Mouse (Mus musculus) forebrain, embryonic 16.5 days (tissue): ENCODE data around the gene Elfn1. TPM values are rescaled to one million over a fixed set of nuclear protein-coding genes. Genes with fewer than 3 reads are reported as not detected.
"Not testable (repeated sequence)": the region's sequence is repeated elsewhere in the genome, so short reads cannot be mapped to it uniquely, and the experiment has no call there.

Experiments
- ATAC-seq: fragments of 200-750 bp; cut with Nextera tagmentation; 2 replicates; pipeline ENCODE4 v1.8.0; 2017; ENCODE audit warnings: mild to moderate bottlenecking, moderate library complexity
- H3K27ac ChIP-seq: fragments of 300-500 bp; sonication (generic); 2 replicates; pipeline ENCODE4 v1.5.1; 2014; ENCODE audit warnings: low read length, control low read depth
- H3K27me3 ChIP-seq: fragments of 300-500 bp; sonication (generic); replicated peaks from 2 replicates; pipeline ENCODE4 v1.6.1; 2014; ENCODE audit warnings: low read length; ENCODE audit not compliant: control insufficient read depth, insufficient read depth
- H3K36me3 ChIP-seq: fragments of 300-500 bp; sonication (generic); 2 replicates; pipeline ENCODE4 v1.6.1; 2014; ENCODE audit not compliant: control insufficient read depth, insufficient read depth
- H3K4me1 ChIP-seq: fragments of 300-500 bp; sonication (generic); replicated peaks from 2 replicates; pipeline ENCODE4 v1.6.1; 2014; ENCODE audit warnings: low read length; ENCODE audit not compliant: control insufficient read depth, insufficient read depth
- H3K4me2 ChIP-seq: fragments of 300-500 bp; sonication (generic); 2 replicates; pipeline ENCODE4 v1.6.1; 2014; ENCODE audit warnings: mild to moderate bottlenecking, low read length, control low read depth
- H3K4me3 ChIP-seq: fragments of 300-500 bp; sonication (generic); replicated peaks from 2 replicates; pipeline ENCODE4 v1.5.1; 2014; ENCODE audit warnings: mild to moderate bottlenecking, low read length, control low read depth
- H3K9ac ChIP-seq: fragments of 300-500 bp; sonication (generic); replicated peaks from 2 replicates; pipeline ENCODE4 v1.6.1; 2014; ENCODE audit warnings: low read depth, low read length, control low read depth
- H3K9me3 ChIP-seq: fragments of 300-500 bp; sonication (generic); 2 replicates; pipeline ENCODE4 v1.6.1; 2016; ENCODE audit warnings: low read length; ENCODE audit not compliant: control insufficient read depth
- WGBS: fragments of 180-500 bp; shearing (Covaris S2); extraction: QIAGEN DNeasy Blood & Tissue Kit; methylation state at CpG from one replicate; pipeline ENCODE4 v1.1.7; 2014; 5-methylcytosine and 5-hydroxymethylcytosine counted together
- polyA plus RNA-seq: library from polyadenylated mRNA; unstranded; fragments of >200 nt; fragmentation: Nextera tagmentation; extraction: Ambion mirVana; gene quantifications from 2 replicates; pipeline ENCODE4 v1.2.1, GENCODE M21; 2015

Elfn1 gene
- polyA plus RNA-seq, 1 experiment from 2014 or later = 3.2 TPM

DNA sequence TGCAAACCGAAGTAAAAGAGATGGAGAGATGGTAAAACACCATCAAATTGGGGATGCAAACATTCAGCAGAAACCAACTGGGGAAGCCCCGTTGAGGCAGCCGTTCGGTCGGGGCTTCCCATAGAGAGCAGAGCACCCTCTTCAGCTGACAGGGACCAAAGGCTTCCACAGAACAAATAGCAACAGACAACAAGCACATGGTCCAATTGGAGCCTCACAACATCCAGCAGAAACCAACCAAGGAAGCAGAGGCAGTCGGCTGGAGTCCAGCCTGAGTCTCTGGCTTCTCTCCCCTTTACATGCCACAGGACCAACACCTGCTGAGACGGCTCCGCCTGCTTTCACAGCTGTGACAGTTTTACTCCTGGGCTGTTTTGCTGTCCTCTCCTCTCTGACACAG is 69.7 kb downstream of the Elfn1 start:
- no peak for ATAC-seq
- Histone ChIP-seq H3K27ac (no peak overlapping the region), H3K4me3 (no peak overlapping the region), H3K36me3 (no peaks in the 10 kb centered on the region), H3K9ac (no peak overlapping the region), H3K27me3 (no peaks in the 10 kb centered on the region), H3K4me1 (peaks cover 7% of the 10 kb centered on the region), H3K4me2 (no peak overlapping the region), H3K9me3 (no peaks in the 10 kb centered on the region)
- 48% methylated on average over 8 of the region's 8 CpGs for WGBS

DNA sequence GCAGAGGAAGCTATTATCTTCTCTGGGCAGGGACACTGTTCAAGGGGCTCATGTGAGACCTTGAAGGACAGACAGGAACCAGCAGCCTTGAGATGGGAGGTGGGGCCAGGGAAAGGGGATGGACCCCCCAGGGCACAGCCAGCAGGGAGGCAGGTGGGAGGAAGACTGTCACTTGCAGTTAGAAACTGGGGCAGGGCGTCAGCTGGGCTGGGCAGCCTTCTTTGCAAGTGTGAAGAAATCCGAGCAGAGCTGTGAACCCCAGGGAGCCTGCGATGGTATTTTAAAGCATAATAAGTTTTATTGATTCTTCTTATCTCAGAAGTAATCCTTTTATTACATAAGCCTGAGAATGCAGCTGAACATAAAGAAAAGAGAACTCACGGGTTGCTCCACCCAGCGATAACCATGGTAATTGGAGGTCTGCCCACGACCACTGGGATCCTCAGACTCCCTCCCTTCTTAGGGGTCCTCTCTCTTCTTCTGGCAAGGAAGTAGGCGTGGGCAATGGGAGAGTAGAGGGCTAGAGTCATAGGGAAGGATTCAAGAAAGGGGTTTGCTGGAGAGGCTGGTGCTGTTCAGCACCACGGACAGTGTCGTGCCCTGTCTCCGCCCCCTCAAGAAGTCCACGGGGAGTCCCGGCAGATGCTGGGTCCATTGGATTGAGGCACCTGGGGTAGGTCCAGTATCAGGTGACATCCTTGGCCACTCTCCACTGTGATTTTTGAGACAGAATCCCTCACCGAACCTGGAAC is 71.0 kb downstream of the Elfn1 start:
- peaks cover 7% of the 10 kb centered on the region for H3K4me1 ChIP-seq
- ATAC-seq = no peak
- no peaks in the 10 kb centered on the region for H3K36me3 ChIP-seq
- H3K9ac ChIP-seq = no peak overlapping the region
- WGBS = 9% methylated on average over 13 of the region's 13 CpGs
- H3K27me3 ChIP-seq = no peaks in the 10 kb centered on the region
- no peak overlapping the region for H3K4me3 ChIP-seq
- H3K27ac ChIP-seq = no peak overlapping the region
- no peaks in the 10 kb centered on the region for H3K9me3 ChIP-seq
- H3K4me2 ChIP-seq = no peak overlapping the region

DNA sequence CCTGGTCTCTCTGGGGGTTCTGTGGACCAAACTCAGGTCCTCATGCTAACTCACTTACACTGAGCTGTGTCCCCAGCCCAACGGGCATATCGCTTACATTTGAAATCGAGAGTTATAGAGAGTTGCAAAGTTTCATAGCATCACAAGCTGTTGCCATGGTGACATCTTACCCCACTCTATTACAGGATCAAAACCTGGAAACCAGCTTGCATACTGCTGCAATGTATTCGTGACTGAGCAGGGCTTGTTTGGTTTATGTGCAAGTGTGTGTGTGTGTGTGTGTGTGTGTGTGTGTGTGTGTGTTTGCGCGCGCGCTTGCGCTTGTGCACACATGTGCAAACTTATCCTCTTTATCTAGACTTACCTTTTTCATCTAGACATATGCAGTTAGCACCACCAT is 71.6 kb downstream of the Elfn1 start:
- H3K27me3 ChIP-seq = no peaks in the 10 kb centered on the region
- no peak overlapping the region for H3K4me2 ChIP-seq
- H3K36me3 ChIP-seq = no peaks in the 10 kb centered on the region
- H3K9ac ChIP-seq = no peak overlapping the region
- no peak overlapping the region for H3K4me3 ChIP-seq
- H3K9me3 ChIP-seq = no peaks in the 10 kb centered on the region
- H3K27ac ChIP-seq = no peak overlapping the region
- WGBS = 75% methylated on average over 9 of the region's 9 CpGs
- ATAC-seq = peak; percentile 40; the same call in 1 of the 2 replicates
- peaks cover 7% of the 10 kb centered on the region for H3K4me1 ChIP-seq

DNA sequence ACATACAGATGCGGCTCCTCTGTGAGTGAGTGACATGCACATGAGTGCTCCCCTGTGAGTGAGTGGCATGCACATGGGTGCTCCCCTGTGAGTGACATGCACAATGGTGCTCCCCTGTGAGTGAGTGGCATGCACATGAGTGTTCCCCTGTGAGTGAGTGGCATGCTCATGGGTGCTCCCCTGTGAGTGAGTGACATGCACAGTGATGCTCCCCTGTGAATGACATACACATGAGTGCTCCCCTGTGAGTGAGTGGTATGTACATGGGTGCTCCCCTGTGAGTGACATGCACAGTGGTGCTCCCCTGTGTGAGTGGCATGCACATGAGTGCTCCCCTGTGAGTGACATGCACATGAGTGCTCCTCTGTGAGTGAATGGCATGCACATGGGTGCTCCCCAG is 74.2 kb downstream of the Elfn1 start:
- Histone ChIP-seq H3K9me3 (no peaks in the 10 kb centered on the region), H3K4me1 (peaks cover 7% of the 10 kb centered on the region), H3K4me2 (no peak overlapping the region), H3K4me3 (no peak overlapping the region), H3K27me3 (no peaks in the 10 kb centered on the region), H3K36me3 (no peaks in the 10 kb centered on the region), H3K27ac (no peak overlapping the region), H3K9ac (no peak overlapping the region)
- WGBS = 100% methylated on average over 1 of the region's 1 CpGs
- no peak for ATAC-seq

DNA sequence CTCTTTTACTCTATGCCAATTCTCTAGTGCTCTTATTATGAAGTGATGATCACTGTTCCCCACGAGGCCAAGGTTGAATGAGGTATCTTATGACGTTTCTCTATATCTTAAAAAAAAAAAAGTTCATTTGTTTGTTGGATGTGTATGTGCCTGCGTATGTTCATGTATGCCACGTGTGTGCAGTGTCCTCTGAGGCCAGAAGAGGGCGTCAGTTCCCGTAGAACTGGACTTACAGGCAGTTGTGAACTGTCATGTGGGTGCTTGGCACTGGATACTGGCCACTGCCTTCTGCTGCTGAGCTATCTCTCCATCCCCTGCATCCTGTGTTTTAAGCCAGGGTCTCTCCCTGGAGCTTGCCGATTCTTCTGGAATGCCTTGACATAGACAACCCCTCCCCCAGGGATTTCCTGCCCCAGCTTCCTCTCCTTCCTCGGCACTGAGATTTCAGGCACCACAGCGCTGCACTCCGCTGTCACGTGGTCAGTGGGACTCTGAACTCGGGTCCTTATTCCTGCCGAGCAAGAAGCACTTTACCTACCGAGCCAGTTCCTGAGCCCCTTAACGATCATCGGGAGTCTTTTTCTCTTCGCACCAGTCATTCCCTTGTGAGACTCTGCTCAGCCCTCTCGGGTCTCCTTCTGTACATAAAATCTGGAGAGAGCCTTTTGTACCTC is 77.5 kb downstream of the Elfn1 start:
- Histone ChIP-seq H3K4me1 (no peaks in the 10 kb centered on the region), H3K9me3 (peaks cover 6% of the 10 kb centered on the region), H3K27ac (no peak overlapping the region), H3K36me3 (no peaks in the 10 kb centered on the region), H3K27me3 (no peaks in the 10 kb centered on the region), H3K4me2 (no peak overlapping the region), H3K9ac (no peak overlapping the region), H3K4me3 (no peak overlapping the region)
- ATAC-seq = no peak
- WGBS = 44% methylated on average over 18 of the region's 18 CpGs

DNA sequence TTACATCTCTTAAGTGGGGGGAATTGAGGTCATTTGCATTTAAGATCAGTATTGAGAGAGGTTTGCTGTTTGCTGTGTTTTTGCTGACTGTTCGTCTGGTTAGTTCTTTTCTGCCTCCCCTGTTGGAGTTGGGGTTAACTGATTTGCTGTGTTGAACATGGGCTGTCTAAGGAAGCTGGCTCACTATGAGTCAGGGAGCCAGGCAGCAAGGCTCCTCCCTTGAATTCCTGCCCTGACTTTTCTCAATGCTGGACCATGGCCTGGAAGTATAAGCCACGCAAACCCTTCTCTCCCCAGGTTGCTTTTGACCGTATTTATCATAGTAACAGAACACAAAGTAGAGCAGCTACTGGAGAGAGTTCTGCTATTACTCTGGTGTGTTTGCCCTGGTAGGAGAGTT is 83.8 kb downstream of the Elfn1 start:
- no peak for ATAC-seq
- H3K4me3 ChIP-seq = no peak overlapping the region
- H3K9me3 ChIP-seq = peaks cover 16% of the 10 kb centered on the region
- no peak overlapping the region for H3K27ac ChIP-seq
- no peak overlapping the region for H3K9ac ChIP-seq
- no peaks in the 10 kb centered on the region for H3K4me1 ChIP-seq
- WGBS = 90% methylated on average over 3 of the region's 3 CpGs
- no peaks in the 10 kb centered on the region for H3K36me3 ChIP-seq
- no peak overlapping the region for H3K4me2 ChIP-seq
- H3K27me3 ChIP-seq = no peaks in the 10 kb centered on the region

DNA sequence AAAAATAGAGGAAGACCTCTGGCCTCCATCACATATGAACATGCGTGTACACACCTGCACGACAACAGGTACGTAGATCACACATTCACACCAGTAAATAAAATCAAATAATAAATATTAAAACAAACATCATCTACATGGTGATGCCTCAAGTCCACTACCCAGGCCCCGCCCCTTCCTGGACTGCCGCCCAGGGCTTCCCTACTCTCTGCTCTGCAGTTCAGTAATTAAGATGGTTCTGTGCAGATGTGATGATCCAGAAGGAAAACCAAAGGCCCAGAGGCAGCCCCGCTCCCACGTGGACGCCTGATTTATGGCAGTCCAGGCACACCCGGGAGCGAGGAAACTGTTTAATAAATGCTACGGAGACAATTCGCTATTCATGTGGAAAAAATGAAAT is 90.6 kb downstream of the Elfn1 start:
- ATAC-seq, H3K36me3 ChIP-seq, H3K9ac ChIP-seq, H3K4me1 ChIP-seq, H3K4me3 ChIP-seq, H3K27me3 ChIP-seq, H3K4me2 ChIP-seq, H3K27ac ChIP-seq, H3K9me3 ChIP-seq: not testable (repeated sequence)
- WGBS = 72% methylated on average over 12 of the region's 12 CpGs

DNA sequence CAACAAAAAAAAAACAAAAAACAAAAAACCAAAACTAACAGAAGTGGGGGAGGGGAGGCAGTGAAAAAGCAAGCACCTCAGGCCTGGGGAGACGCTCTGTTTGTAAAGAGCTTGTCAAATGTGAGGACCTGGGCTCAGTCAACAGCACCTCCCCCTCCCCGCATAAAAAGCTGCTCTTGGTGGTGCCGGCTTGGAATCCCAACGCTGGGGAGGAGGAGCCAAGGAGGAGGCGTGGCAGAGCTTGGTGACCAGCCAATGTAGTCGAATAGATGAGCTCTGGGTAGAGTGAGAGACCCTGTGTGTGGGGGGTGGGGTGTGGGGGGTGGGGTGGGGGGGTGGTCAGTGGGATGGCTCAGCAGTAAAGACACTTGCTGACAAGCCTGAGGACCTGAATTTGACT is 91.2 kb downstream of the Elfn1 start:
- H3K27ac ChIP-seq = no peak overlapping the region
- H3K9me3 ChIP-seq = no peaks in the 10 kb centered on the region
- no peak overlapping the region for H3K4me2 ChIP-seq
- no peak for ATAC-seq
- no peak overlapping the region for H3K4me3 ChIP-seq
- peaks cover 4% of the 10 kb centered on the region for H3K4me1 ChIP-seq
- H3K27me3 ChIP-seq = no peaks in the 10 kb centered on the region
- no peaks in the 10 kb centered on the region for H3K36me3 ChIP-seq
- 25% methylated on average over 6 of the region's 6 CpGs for WGBS
- no peak overlapping the region for H3K9ac ChIP-seq

DNA sequence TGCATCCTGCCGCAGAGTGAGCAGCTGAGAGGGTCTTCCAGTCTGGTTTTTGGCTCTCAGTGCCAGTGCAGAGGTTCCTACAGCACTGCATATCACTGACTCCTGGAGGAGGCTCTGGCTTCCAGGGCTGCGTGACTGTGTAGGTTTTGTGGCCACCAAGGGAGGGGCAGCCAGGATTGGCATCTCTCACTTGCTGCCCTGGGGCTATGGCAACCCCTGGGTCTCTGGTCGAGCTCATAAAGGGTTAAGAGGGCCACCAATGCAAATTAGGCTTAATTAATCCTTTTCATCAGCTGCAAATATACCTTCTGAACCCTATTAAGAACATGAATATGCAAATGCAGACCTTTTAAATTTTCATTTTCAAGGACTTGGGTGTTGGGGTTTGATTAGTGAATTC is 94.8 kb downstream of the Elfn1 start:
- H3K27ac ChIP-seq = no peak overlapping the region
- ATAC-seq = 0 out of 2 replicates have a peak, but pooled peaks have one; percentile 31
- no peak overlapping the region for H3K9ac ChIP-seq
- H3K4me1 ChIP-seq = peaks cover 10% of the 10 kb centered on the region
- no peak overlapping the region for H3K4me2 ChIP-seq
- 25% methylated on average over 3 of the region's 3 CpGs for WGBS
- no peak overlapping the region for H3K4me3 ChIP-seq
- H3K27me3 ChIP-seq = no peaks in the 10 kb centered on the region
- H3K9me3 ChIP-seq = no peaks in the 10 kb centered on the region
- H3K36me3 ChIP-seq = no peaks in the 10 kb centered on the region
